Mouse (Mus musculus) MEL (cell line): Measurements from ENCODE around the gene Zswim5. TPM values are rescaled to one million over a fixed set of nuclear protein-coding genes. Genes with fewer than 3 reads are reported as not detected.
A peak's percentile ranks its signal among the peaks of the same experiment; 100 is the strongest.

Source experiments
- DNase-seq: peaks from one replicate; pipeline ENCODE4 v3.0.0; 2011; ENCODE audit warnings: low read depth, low spot score
- H3K27ac ChIP-seq: 2 replicates; pipeline ENCODE4 v1.5.1; 2012; ENCODE audit warnings: low read depth, mild to moderate bottlenecking, control low read depth, low read length, moderate library complexity; ENCODE audit not compliant: control insufficient read depth
- H3K27me3 ChIP-seq, 2 experiments: fragments of 150-350 bp in 1 of 2; sonication (generic) in 1 of 2; 2 replicates each; pipeline ENCODE4 v1.6.1; 2012; ENCODE audit warnings: low read length in 2 of 2, mild to moderate bottlenecking in 2 of 2, improper control_type of control experiment in 1 of 2, moderate library complexity in 1 of 2; ENCODE audit not compliant: insufficient read depth in 2 of 2, control insufficient read depth in 1 of 2
- H3K36me3 ChIP-seq, 2 experiments: 2 replicates each; pipeline ENCODE4 v1.6.1; 2012 to 2014; ENCODE audit warnings: low read length in 2 of 2, improper control_type of control experiment in 1 of 2, inconsistent platforms in 1 of 2, mild to moderate bottlenecking in 1 of 2; ENCODE audit not compliant: insufficient read depth in 2 of 2, control insufficient read depth in 1 of 2
- H3K4me1 ChIP-seq, 2 experiments: fragments of 150-350 bp in 1 of 2; sonication (generic) in 1 of 2; 2 replicates each; pipeline ENCODE4 v1.6.1; 2012; ENCODE audit warnings: low read length in 2 of 2, improper control_type of control experiment in 1 of 2, mild to moderate bottlenecking in 1 of 2; ENCODE audit not compliant: insufficient read depth in 2 of 2, control insufficient read depth in 1 of 2
- H3K4me3 ChIP-seq, 2 experiments: fragments of 150-350 bp in 1 of 2; sonication (generic) in 1 of 2; 2 replicates each; pipeline ENCODE4 v1.5.1; 2012; ENCODE audit warnings: low read depth in 2 of 2, low read length in 2 of 2, mild to moderate bottlenecking in 2 of 2, moderate library complexity in 2 of 2, control low read depth in 1 of 2, improper control_type of control experiment in 1 of 2; ENCODE audit not compliant: control insufficient read depth in 1 of 2, insufficient read depth in 1 of 2
- H3K79me2 ChIP-seq: 2 replicates; pipeline ENCODE4 v1.6.1; 2012; ENCODE audit warnings: mild to moderate bottlenecking, low read length, moderate library complexity; ENCODE audit not compliant: control insufficient read depth, poor library complexity, insufficient read depth
- H3K9ac ChIP-seq: 2 replicates; pipeline ENCODE4 v1.6.1; 2012; ENCODE audit warnings: low read depth, mild to moderate bottlenecking, control low read depth, low read length, moderate library complexity; ENCODE audit not compliant: control insufficient read depth, poor library complexity, severe bottlenecking
- H3K9me3 ChIP-seq: fragments of 150-350 bp; sonication (generic); replicated peaks from 2 replicates; pipeline ENCODE4 v1.6.1; 2012; ENCODE audit warnings: mild to moderate bottlenecking, low read length, improper control_type of control experiment, moderate library complexity; ENCODE audit not compliant: insufficient read depth
- BHLHE40 ChIP-seq: IDR thresholded peaks from 2 replicates; pipeline ENCODE4 v1.6.1; 2012; ENCODE audit warnings: low read depth, mild to moderate bottlenecking, inconsistent platforms, low read length, improper control_type of control experiment, borderline replicate concordance
- CTCF ChIP-seq, 3 experiments: IDR thresholded peaks in 2 of 3; conservative IDR thresholded peaks in 1 of 3; 2 replicates each; pipeline ENCODE4 v1.5.1; 2011 to 2012; ENCODE audit warnings: low read length in 3 of 3, low read depth in 2 of 3, mild to moderate bottlenecking in 2 of 3, improper control_type of control experiment in 1 of 3, inconsistent platforms in 1 of 3, mixed read lengths in 1 of 3, moderate library complexity in 1 of 3; ENCODE audit not compliant: control insufficient read depth in 1 of 3, insufficient read depth in 1 of 3, poor library complexity in 1 of 3, severe bottlenecking in 1 of 3
- E2F4 ChIP-seq: IDR thresholded peaks from 2 replicates; pipeline ENCODE4 v1.6.1; 2011; ENCODE audit warnings: low read depth, low read length, improper control_type of control experiment, borderline replicate concordance
- EP300 ChIP-seq, 2 experiments: IDR thresholded peaks; 2 replicates each; pipeline ENCODE4 v1.6.1; 2011; ENCODE audit warnings: improper control_type of control experiment in 2 of 2, low read length in 2 of 2, low read depth in 1 of 2, mild to moderate bottlenecking in 1 of 2
- MAFK ChIP-seq: IDR thresholded peaks from 2 replicates; pipeline ENCODE4 v1.6.1; 2011; ENCODE audit warnings: low read depth, mild to moderate bottlenecking, low read length, improper control_type of control experiment, borderline replicate concordance
- MAZ ChIP-seq: IDR thresholded peaks from 2 replicates; pipeline ENCODE4 v1.6.1; 2012; ENCODE audit warnings: low read depth, mild to moderate bottlenecking, inconsistent platforms, low read length, improper control_type of control experiment
- MEF2A ChIP-seq: IDR thresholded peaks from 2 replicates; pipeline ENCODE4 v1.6.1; 2014; ENCODE audit warnings: low read depth, mild to moderate bottlenecking, inconsistent platforms, low read length, improper control_type of control experiment; ENCODE audit not compliant: poor library complexity, insufficient replicate concordance, severe bottlenecking; ENCODE audit errors: extremely low read depth
- POLR2AphosphoS5 ChIP-seq: IDR thresholded peaks from 2 replicates; pipeline ENCODE4 v1.6.1; 2012; ENCODE audit warnings: low read depth, borderline replicate concordance, mild to moderate bottlenecking, inconsistent platforms, low read length, moderate library complexity, mixed read lengths
- RAD21 ChIP-seq: IDR thresholded peaks from 2 replicates; pipeline ENCODE4 v1.6.1; 2011; ENCODE audit warnings: mild to moderate bottlenecking, low read depth, low read length, improper control_type of control experiment
- SIN3A ChIP-seq: IDR thresholded peaks from 2 replicates; pipeline ENCODE4 v1.6.1; 2012; ENCODE audit warnings: low read length, improper control_type of control experiment, inconsistent platforms
- TAL1 ChIP-seq: IDR thresholded peaks from 2 replicates; pipeline ENCODE4 v1.6.1; 2012; ENCODE audit warnings: mild to moderate bottlenecking, inconsistent platforms, low read length, moderate library complexity, mixed read lengths
- TBP ChIP-seq: IDR thresholded peaks from 2 replicates; pipeline ENCODE4 v1.8.0; 2011; ENCODE audit warnings: low read depth, low read length, improper control_type of control experiment
- UBTF ChIP-seq: IDR thresholded peaks from 2 replicates; pipeline ENCODE4 v1.6.1; 2012; ENCODE audit warnings: low read depth, mild to moderate bottlenecking, inconsistent platforms, low read length, improper control_type of control experiment, moderate library complexity, borderline replicate concordance; ENCODE audit not compliant: insufficient read depth
- USF1 ChIP-seq: IDR thresholded peaks from 2 replicates; pipeline ENCODE4 v1.6.1; 2014; ENCODE audit warnings: low read depth, mild to moderate bottlenecking, inconsistent platforms, low read length, improper control_type of control experiment, moderate library complexity
- ZKSCAN1 ChIP-seq: IDR thresholded peaks from 2 replicates; pipeline ENCODE4 v1.6.1; 2012; ENCODE audit warnings: low read depth, mild to moderate bottlenecking, inconsistent platforms, low read length, improper control_type of control experiment, moderate library complexity
- polyA plus RNA-seq, 2 experiments: library from polyadenylated mRNA; stranded (reverse) in 1 of 2; unstranded in 1 of 2; fragments of >175 nt in 1 of 2; fragments of >200 nt in 1 of 2; gene quantifications; 2 replicates each; pipeline versions ENCODE4 v1.2.1 to v1.2.4; 2012; ENCODE audit warnings: low replicate concordance in 2 of 2, low read depth in 1 of 2; ENCODE audit not compliant: insufficient read length in 2 of 2, insufficient read depth in 1 of 2, missing spikeins in 1 of 2
- total RNA-seq: library from RNA; depleted of rRNA; stranded (reverse); fragments of 300-350 nt; gene quantifications from 2 replicates; pipeline ENCODE4 v1.2.3, GENCODE M21; 2012

Zswim5 gene
- total and polyA plus RNA-seq, 3 experiments, result 0.03 TPM; not detected in 2

DNA sequence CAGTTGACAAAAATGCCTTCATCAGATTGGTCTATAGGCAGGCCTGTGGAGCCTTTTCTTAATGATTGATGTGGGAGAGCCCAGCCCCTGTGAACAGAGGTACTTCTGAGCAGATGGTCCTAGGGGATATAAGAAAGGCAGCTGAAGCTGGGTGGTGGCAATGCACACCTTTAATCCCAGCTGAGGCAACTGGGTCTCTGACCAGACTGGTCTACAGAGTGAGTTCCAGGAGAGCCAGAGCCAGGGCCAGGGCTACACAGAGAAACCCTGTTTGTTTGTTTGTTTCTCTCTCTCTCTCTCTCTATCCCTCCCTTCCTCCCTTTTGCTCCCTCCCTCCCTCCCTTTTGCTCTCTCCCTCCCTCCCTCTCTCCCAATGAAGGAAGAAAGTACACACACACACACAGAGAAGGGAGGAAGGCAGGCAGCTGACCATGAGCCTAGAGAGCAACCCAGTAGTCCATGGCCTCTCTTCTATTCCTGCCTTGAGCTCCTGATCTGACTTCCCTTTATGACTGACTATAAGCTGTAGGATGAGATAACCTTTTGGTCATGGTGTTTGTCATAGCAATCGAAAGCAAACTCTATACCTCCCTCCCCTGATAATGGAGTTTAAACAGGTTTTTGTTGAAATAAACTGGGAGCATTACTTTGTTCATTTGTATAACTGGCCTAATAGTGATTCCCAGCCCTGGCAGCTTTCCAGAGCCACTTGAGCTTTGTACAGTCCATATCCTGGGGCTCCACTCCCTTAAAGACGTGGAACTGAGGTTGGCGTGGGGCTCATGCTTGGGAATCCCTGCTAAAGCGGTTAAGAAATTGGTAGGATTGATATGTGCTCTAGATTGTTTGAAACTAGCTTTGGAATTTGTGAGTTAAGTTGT is 17.3 kb downstream of the Zswim5 start:
- H3K27ac ChIP-seq, result no peak overlapping the region

GRCm38 (mm10) chr4:116910489-116911181 is 33.5 kb downstream of the Zswim5 start:
- H3K9me3 ChIP-seq, result no peaks in the 10 kb centered on the region
- H3K79me2 ChIP-seq, result no peaks in the 10 kb centered on the region
- H3K27me3 ChIP-seq, result peaks cover 14 to 31% of the 10 kb centered on the region in 2 experiments
- H3K27ac ChIP-seq, result no peak overlapping the region
- DNase-seq, result no peak
- no peak overlapping the region for H3K4me3 ChIP-seq
- no peaks in the 10 kb centered on the region for H3K36me3 ChIP-seq
- H3K9ac ChIP-seq, result no peak overlapping the region
- TF ChIP-seq UBTF, result no peak
- no peak for TF ChIP-seq EP300 (IDR thresholded peaks at IDR 0.05; ENCODE audit: low read depth in 1 of 2, low read length in 2 of 2)
- peak; percentile 63 for TF ChIP-seq USF1
- no peak for TF ChIP-seq MEF2A
- H3K4me1 ChIP-seq, result no peaks in the 10 kb centered on the region

More for the DNA sequence above, 17.3 kb downstream of the Zswim5 start:
- Histone ChIP-seq H3K9me3 (no peaks in the 10 kb centered on the region), H3K36me3 (no peaks in the 10 kb centered on the region)
- no peak for TF ChIP-seq BHLHE40
- no peak for TF ChIP-seq MAFK
- no peak for TF ChIP-seq TBP
- TF ChIP-seq MEF2A, result no peak
- no peak for TF ChIP-seq RAD21
- no peak for TF ChIP-seq POLR2AphosphoS5
- no peak for TF ChIP-seq SIN3A
- TF ChIP-seq, all 39 proteins: peak for 0
- Histone ChIP-seq H3K9ac (no peak overlapping the region), H3K27me3 (peaks cover 18 to 44% of the 10 kb centered on the region in 2 experiments), H3K4me1 (no peaks in the 10 kb centered on the region), H3K4me3 (no peak overlapping the region), H3K79me2 (no peaks in the 10 kb centered on the region)
- DNase-seq, result no peak

GRCm38 (mm10) chr4:116911202-116911601 is 34.0 kb downstream of the Zswim5 start:
- H3K27ac ChIP-seq, result no peak overlapping the region
- H3K27me3 ChIP-seq, result peaks cover 14 to 29% of the 10 kb centered on the region in 2 experiments
- no peak for TF ChIP-seq ZKSCAN1
- no peak for TF ChIP-seq MAZ
- TF ChIP-seq E2F4, result no peak
- no peak for TF ChIP-seq USF1
- no peak for TF ChIP-seq TAL1
- no peak for TF ChIP-seq CTCF (IDR thresholded peaks at IDR 0.05 in 2 of 3, conservative IDR thresholded peaks at IDR 0.05 in 1 of 3; ENCODE audit: control insufficient read depth in 1 of 3, insufficient read depth in 1 of 3, low read depth in 2 of 3, low read length in 3 of 3, poor library complexity in 1 of 3, severe bottlenecking in 1 of 3)
- no peak for TF ChIP-seq MEF2A
- DNase-seq, result no peak
- no peaks in the 10 kb centered on the region for H3K36me3 ChIP-seq
- no peaks in the 10 kb centered on the region for H3K9me3 ChIP-seq
- H3K9ac ChIP-seq, result no peak overlapping the region
- H3K4me3 ChIP-seq, result no peak overlapping the region
- H3K4me1 ChIP-seq, result no peaks in the 10 kb centered on the region
- H3K79me2 ChIP-seq, result no peaks in the 10 kb centered on the region
